Mouse (Mus musculus) embryonic facial prominence, embryonic 14.5 days (tissue): ENCODE measurements around the gene Tpm4. TPM values are rescaled to one million over a fixed set of nuclear protein-coding genes. Genes with fewer than 3 reads are reported as not detected.
"Not testable (repeated sequence)": the region's sequence is repeated elsewhere in the genome, so short reads cannot be mapped to it uniquely, and the experiment has no call there.

Source experiments
- ATAC-seq: fragments of 200-750 bp; cut with Nextera tagmentation; 2 replicates; pipeline ENCODE4 v1.8.0; 2017; ENCODE audit warnings: low read depth, moderate number of reproducible peaks, moderate TSS enrichment
- DNase-seq: peaks from one replicate; pipeline ENCODE4 v3.0.0-alpha.2; 2015; ENCODE audit warnings: low spot score
- H3K27ac ChIP-seq: fragments of 300-500 bp; sonication (generic); replicated peaks from 2 replicates; pipeline ENCODE4 v1.5.1; 2014; ENCODE audit warnings: low read depth, mild to moderate bottlenecking, low read length, moderate library complexity
- H3K27me3 ChIP-seq: fragments of 300-500 bp; sonication (generic); replicated peaks from 2 replicates; pipeline ENCODE4 v1.6.1; 2014; ENCODE audit warnings: low read length; ENCODE audit not compliant: control insufficient read depth, insufficient read depth
- H3K36me3 ChIP-seq: fragments of 300-500 bp; sonication (generic); 2 replicates; pipeline ENCODE4 v1.6.1; 2014; ENCODE audit warnings: low read length, mixed read lengths; ENCODE audit not compliant: control insufficient read depth, insufficient read depth
- H3K4me1 ChIP-seq: fragments of 300-500 bp; sonication (generic); 2 replicates; pipeline ENCODE4 v1.6.1; 2014; ENCODE audit warnings: antibody characterized with exemption, low read length; ENCODE audit not compliant: control insufficient read depth, insufficient read depth
- H3K4me2 ChIP-seq: fragments of 300-500 bp; sonication (generic); 2 replicates; pipeline ENCODE4 v1.6.1; 2014; ENCODE audit warnings: low read depth, mild to moderate bottlenecking, low read length, moderate library complexity, mixed read lengths
- H3K4me3 ChIP-seq: fragments of 300-500 bp; sonication (generic); 2 replicates; pipeline ENCODE4 v1.5.1; 2014; ENCODE audit warnings: low read depth, mild to moderate bottlenecking, low read length
- H3K9ac ChIP-seq: fragments of 300-500 bp; sonication (generic); 2 replicates; pipeline ENCODE4 v1.6.1; 2014; ENCODE audit warnings: low read depth, mild to moderate bottlenecking, low read length, moderate library complexity, mixed read lengths
- H3K9me3 ChIP-seq: fragments of 300-500 bp; sonication (generic); 2 replicates; pipeline ENCODE4 v1.6.1; 2016; ENCODE audit warnings: low read length; ENCODE audit not compliant: control insufficient read depth
- WGBS: fragments of 180-500 bp; shearing (Covaris S2); extraction: QIAGEN DNeasy Blood & Tissue Kit; methylation state at CpG from one replicate; pipeline ENCODE4 v1.1.7; 2014; 5-methylcytosine and 5-hydroxymethylcytosine counted together
- polyA plus RNA-seq: library from polyadenylated mRNA; unstranded; fragments of >200 nt; fragmentation: Nextera tagmentation; extraction: Ambion mirVana; gene quantifications from 2 replicates; pipeline ENCODE4 v1.2.1, GENCODE M21; 2014

Tpm4 gene
- polyA plus RNA-seq, 1 experiment from 2014 or later = 572 TPM

GRCm38 (mm10) chr8:72115202-72115601, 19.6 kb upstream of the Tpm4 start:
- H3K4me3 ChIP-seq = no peak overlapping the region
- no peaks in the 10 kb centered on the region for H3K27me3 ChIP-seq
- 87% methylated on average over 2 of the region's 2 CpGs for WGBS
- no peaks in the 10 kb centered on the region for H3K4me1 ChIP-seq
- ATAC-seq (no peak), DNase-seq (no peak)
- H3K36me3 ChIP-seq = no peaks in the 10 kb centered on the region
- no peak overlapping the region for H3K4me2 ChIP-seq
- H3K27ac ChIP-seq = no peak overlapping the region
- H3K9ac ChIP-seq = no peak overlapping the region
- H3K9me3 ChIP-seq = no peaks in the 10 kb centered on the region

GRCm38 (mm10) chr8:72118616-72119015, 16.2 kb upstream of the Tpm4 start:
- H3K4me2 ChIP-seq = no peak overlapping the region
- DNase-seq = no peak
- H3K36me3 ChIP-seq = no peaks in the 10 kb centered on the region
- H3K27ac ChIP-seq = no peak overlapping the region
- H3K27me3 ChIP-seq = no peaks in the 10 kb centered on the region
- ATAC-seq = no peak
- 58% methylated on average over 4 of the region's 4 CpGs for WGBS
- H3K9me3 ChIP-seq = no peaks in the 10 kb centered on the region
- H3K9ac ChIP-seq = no peak overlapping the region
- H3K4me3 ChIP-seq = no peak overlapping the region
- no peaks in the 10 kb centered on the region for H3K4me1 ChIP-seq

- H3K36me3 ChIP-seq, H3K27me3 ChIP-seq, H3K9ac ChIP-seq, H3K9me3 ChIP-seq, H3K4me1 ChIP-seq, ATAC-seq, DNase-seq, H3K27ac ChIP-seq, H3K4me3 ChIP-seq, H3K4me2 ChIP-seq: not testable (repeated sequence)
- WGBS = 48% methylated on average over 3 of the region's 3 CpGs
Observed at GRCm38 (mm10) chr8:72121486-72121885, 13.3 kb upstream of the Tpm4 start.

GRCm38 (mm10) chr8:72121997-72122396, 12.8 kb upstream of the Tpm4 start:
- Histone ChIP-seq H3K27me3 (no peaks in the 10 kb centered on the region), H3K27ac (no peak overlapping the region), H3K4me1 (no peaks in the 10 kb centered on the region), H3K9ac (no peak overlapping the region), H3K9me3 (no peaks in the 10 kb centered on the region), H3K4me3 (no peak overlapping the region), H3K4me2 (no peak overlapping the region), H3K36me3 (no peaks in the 10 kb centered on the region)
- ATAC-seq = no peak
- DNase-seq = no peak
- 26% methylated on average over 1 of the region's 1 CpGs for WGBS

- Histone ChIP-seq H3K27ac (no peak overlapping the region), H3K9me3 (no peaks in the 10 kb centered on the region), H3K4me2 (no peak overlapping the region), H3K9ac (no peak overlapping the region), H3K4me3 (no peak overlapping the region), H3K4me1 (no peaks in the 10 kb centered on the region), H3K36me3 (no peaks in the 10 kb centered on the region), H3K27me3 (no peaks in the 10 kb centered on the region)
- ATAC-seq = no peak
- DNase-seq = no peak
- WGBS = 90% methylated on average over 1 of the region's 1 CpGs
Observed at GRCm38 (mm10) chr8:72127834-72128233, 6.9 kb upstream of the Tpm4 start.

- no peak overlapping the region for H3K9ac ChIP-seq
- no peak overlapping the region for H3K4me2 ChIP-seq
- WGBS = 27% methylated on average over 2 of the region's 2 CpGs
- no peaks in the 10 kb centered on the region for H3K4me1 ChIP-seq
- DNase-seq (peak; percentile 42), ATAC-seq (no peak)
- H3K4me3 ChIP-seq = no peak overlapping the region
- no peaks in the 10 kb centered on the region for H3K27me3 ChIP-seq
- H3K36me3 ChIP-seq = no peaks in the 10 kb centered on the region
- H3K27ac ChIP-seq = peak overlapping the region; percentile 29; the same call in 1 of the 2 replicates
- H3K9me3 ChIP-seq = no peaks in the 10 kb centered on the region
Observed at GRCm38 (mm10) chr8:72131251-72131650, 3.5 kb upstream of the Tpm4 start.

- ATAC-seq = no peak
- no peaks in the 10 kb centered on the region for H3K27me3 ChIP-seq
- H3K27ac ChIP-seq = peak overlapping the region; percentile 29; the same call in 1 of the 2 replicates
- H3K36me3 ChIP-seq = no peaks in the 10 kb centered on the region
- H3K4me1 ChIP-seq = peaks cover under 1% of the 10 kb centered on the region
- H3K9me3 ChIP-seq = no peaks in the 10 kb centered on the region
- no peak overlapping the region for H3K4me3 ChIP-seq
- no peak overlapping the region for H3K9ac ChIP-seq
- no peak for DNase-seq
- 61% methylated on average over 2 of the region's 2 CpGs for WGBS
- H3K4me2 ChIP-seq = no peak overlapping the region
Observed at GRCm38 (mm10) chr8:72131901-72132300, 2.9 kb upstream of the Tpm4 start.

- Histone ChIP-seq H3K4me2 (no peak overlapping the region), H3K9ac (no peak overlapping the region), H3K4me3 (no peak overlapping the region), H3K27ac (no peak overlapping the region), H3K9me3 (no peaks in the 10 kb centered on the region), H3K36me3 (no peaks in the 10 kb centered on the region), H3K27me3 (no peaks in the 10 kb centered on the region), H3K4me1 (peaks cover 6% of the 10 kb centered on the region)
- DNase-seq (no peak), ATAC-seq (no peak)
- WGBS = 81% methylated on average over 1 of the region's 1 CpGs
Observed at GRCm38 (mm10) chr8:72132417-72132816, 2.4 kb upstream of the Tpm4 start.

GRCm38 (mm10) chr8:72132891-72133290, 1.9 kb upstream of the Tpm4 start:
- Histone ChIP-seq H3K4me1 (peaks cover 10% of the 10 kb centered on the region), H3K27ac (no peak overlapping the region), H3K4me2 (no peak overlapping the region), H3K9me3 (no peaks in the 10 kb centered on the region), H3K4me3 (no peak overlapping the region), H3K27me3 (no peaks in the 10 kb centered on the region), H3K9ac (no peak overlapping the region), H3K36me3 (no peaks in the 10 kb centered on the region)
- 93% methylated on average over 1 of the region's 1 CpGs for WGBS
- ATAC-seq (no peak), DNase-seq (no peak)
